Mouse (Mus musculus): ENCODE measurements around the gene Olfr433.
"Not testable (repeated sequence)": the region's sequence is repeated elsewhere in the genome, so short reads cannot be mapped to it uniquely, and the experiment has no call there.

Olfr433 gene

DNA sequence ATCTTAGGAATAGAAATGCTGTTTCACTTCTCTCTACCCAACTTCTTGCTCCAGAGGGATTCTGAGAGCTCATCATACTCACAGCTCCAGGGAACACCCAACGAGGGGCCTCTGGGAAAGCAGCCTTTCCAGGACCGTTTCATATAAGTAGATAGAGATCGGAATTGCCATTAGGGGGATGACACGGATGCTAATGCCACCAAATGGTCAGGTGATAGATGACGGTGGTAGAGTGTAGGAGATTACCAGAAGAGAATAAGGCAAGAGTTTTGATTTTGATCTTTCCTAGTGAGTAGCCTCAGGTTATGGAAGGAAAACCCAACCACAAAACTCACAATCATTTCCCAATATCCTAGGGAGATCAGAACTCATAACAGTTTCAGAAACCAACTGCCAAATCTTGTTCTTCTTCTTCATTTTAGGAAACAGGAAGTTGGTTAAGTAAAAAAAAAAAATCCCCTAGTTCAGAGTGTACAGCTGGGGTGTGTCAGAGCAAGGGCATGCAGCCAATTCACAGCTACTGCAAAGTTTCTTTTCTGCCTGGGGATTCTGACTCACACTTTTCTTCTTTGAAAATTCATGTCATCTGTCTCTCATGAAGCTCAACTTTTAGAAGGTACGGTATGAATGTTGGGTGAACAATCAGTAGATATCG is at the start of gene Olfr433:
TSS of gene Olfr433 (plus strand) at position 183 of the 655 bp plus-strand sequence.
- no peak for DNase-seq (ENCODE audit: low spot score in 2 of 2)

DNA sequence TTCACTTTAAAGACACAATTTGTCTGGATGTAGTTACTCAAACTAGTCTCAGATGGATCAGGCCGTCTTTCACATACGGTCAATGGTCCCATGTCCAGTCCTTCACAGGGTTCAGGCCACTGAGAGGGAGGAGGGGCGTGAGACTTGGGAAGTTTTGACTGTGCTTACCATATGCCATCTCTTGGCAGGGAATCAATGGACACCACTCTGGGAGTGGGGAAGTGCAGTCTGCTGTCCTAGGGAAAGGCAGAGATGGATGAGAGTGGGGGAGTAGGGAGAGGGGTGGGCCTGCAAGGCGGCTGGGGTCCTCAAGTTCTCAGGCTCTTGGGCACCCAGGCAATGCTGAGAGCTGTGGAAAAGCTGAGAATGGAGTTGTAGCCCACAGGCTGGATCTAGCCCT is 45.5 kb upstream of the Olfr433 start:
- DNase-seq (ENCODE audit: low spot score in 2 of 2) = no peak

DNA sequence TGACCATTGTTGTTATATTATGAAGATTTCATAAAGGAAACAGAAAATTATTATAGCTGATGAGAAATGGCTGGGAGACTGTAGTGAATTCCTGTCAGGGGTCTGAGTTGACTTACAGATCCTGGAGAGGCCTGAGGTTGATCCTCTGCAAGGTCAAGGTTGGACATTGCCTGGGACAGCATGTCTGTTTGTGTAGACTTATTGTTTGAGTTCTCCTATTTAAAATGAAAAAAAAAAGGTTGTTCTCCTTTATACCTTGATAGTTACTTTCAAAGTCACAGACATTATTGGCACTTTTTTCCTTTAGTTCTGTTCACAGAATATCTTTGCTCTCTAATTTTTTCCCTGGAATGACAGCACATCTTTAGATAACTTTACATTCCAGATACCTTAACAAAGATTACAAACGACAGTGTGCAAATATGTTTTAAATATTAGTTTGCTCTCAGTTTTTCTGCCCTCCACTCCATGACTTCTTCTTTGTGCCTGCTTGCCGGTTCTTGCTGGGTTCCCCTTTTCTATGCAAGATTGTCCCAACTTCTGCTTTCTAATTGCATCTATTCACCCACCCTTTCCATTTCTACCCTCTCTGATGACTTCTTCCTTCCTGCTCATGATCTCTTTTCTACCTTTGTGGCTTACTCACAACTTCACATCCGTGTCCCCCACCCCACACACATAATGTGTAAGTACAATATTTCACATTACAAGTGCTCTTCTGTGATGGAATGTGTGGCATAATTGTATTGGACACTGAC is 36.0 kb upstream of the Olfr433 start:
- DNase-seq (ENCODE audit: low spot score in 2 of 2) = not testable (repeated sequence)

DNA sequence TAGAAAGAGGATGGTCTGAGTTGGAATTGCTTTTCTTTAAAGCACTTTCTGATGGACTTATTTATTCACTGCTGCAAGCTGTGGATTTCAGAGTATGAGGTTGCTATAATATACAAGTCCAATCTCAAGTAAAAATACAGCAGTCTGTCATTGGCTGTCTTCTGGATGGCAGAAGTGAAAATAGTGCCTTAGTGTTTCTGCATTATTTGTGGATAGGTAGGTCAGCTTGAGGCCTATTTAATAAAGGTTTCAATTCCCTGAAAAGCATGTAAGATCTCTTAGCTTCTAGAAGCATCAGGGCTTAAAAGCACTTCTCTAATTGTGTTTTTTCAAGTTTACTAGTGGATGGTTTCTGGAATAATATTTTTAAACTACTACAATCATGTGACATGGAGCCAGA is 33.5 kb upstream of the Olfr433 start:
- DNase-seq (ENCODE audit: low spot score in 2 of 2) = not testable (repeated sequence)

DNA sequence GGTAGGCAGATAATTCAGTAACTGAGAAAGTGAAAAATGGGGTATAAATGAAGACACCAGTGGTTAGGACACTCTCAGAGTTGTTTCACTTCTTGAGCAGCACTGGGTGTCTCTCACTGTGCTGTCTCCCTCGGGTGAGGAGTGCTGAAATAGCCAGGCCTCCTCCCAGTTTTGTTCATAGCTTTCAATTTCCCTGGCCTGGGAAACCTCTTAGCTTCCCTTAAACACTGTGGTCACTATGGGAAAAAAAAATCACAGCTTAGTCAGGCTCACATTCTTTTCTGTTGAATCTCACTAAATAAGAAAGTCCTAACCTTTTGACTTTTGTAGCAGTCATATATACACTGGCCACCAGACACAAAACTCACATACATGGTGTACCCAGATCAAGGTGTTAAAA is 8.8 kb upstream of the Olfr433 start, which contains the start of gene Ifi205:
TSS of gene Ifi205 (minus strand) at position 113 of the 400 bp plus-strand sequence.
- no peak for DNase-seq (ENCODE audit: low spot score in 2 of 2)

DNA sequence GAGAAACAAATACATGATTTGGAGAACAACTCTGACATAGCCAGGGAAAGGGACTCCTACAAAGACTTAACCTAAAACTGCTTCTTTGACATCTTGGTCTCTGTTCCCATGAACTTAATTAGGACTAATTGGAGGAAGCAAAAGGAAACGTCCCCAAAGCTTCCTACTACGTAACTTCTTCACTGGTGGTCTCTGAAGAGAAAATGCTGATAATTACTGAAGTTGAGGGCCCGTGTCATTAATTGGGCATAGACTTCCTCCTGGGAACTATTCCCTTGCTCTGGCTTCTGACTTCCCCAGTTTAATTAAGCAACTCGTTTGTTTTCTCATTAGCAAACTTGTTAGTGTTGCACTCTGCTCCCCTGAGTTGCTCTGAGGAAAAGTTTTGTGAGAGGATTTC is 4.7 kb upstream of the Olfr433 start:
- DNase-seq (ENCODE audit: low spot score in 2 of 2) = no peak

DNA sequence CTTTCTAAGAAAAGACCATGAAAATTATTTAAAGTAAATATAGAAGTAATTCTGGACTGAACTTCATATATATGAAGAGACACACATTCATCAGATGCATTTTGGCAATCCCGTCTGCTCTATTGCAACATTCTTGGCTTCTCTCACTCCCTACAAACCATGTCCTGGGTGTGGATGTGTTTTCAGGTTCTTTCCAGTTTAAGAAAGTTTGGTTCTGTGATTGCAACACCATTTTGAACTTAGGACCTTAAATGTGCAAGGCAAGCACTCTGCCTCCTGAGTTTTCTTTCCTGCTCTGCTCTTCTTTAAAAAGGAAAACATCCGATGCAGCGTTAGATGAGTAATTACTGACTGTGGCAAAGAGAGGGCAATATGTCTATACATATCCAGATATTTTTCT is 2.0 kb upstream of the Olfr433 start:
- no peak for DNase-seq (ENCODE audit: low spot score in 2 of 2)

DNA sequence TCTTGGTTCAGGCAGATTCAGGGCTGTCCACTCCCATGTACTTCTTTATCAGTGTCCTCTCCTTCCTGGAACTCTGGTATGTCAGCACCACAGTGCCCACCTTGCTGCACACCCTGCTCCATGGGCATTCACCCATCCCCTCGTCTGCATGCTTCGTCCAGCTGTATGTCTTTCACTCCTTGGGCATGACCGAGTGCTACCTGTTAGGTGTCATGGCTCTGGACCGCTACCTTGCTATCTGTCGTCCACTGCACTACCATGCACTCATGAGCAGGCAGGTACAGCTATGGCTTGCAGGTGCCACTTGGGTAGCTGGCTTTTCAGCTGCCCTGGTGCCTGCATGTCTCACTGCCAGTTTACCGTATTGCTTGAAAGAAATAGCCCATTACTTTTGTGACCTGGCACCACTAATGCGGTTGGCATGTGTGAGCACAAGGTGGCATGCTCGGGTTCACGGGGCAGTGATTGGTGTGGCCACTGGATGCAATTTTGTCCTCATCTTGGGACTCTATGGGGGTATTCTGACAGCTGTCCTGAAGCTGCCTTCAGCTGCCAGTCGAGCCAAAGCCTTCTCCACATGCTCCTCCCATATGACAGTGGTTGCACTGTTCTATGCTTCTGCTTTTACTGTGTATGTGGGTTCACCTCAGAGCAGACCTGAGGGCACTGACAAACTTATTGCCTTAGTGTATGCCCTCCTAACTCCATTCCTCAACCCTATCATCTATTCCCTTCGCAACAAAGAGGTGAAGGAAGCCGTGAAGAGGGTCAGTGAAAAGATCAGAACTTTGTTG is 1.8 kb downstream of the Olfr433 start:
- not testable (repeated sequence) for DNase-seq (ENCODE audit: low spot score in 2 of 2)

DNA sequence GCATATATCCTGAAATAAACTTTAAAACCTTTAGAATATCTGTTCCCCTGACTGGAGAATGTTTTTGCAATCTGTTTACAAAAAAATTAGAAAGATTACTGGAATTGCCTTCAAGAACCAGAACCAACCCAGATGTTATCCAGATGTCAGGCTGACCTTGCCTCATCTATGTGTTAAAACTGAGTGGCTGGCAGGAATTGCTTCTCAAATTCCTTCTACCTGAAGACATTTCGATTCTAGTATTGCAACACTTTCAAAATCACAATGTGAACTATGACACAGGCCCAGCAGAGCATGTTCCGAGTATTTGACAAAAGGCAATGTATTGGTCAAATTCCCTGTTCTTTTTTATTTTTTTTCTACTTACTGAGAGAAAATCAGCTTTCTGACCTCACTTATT is 3.9 kb downstream of the Olfr433 start:
- DNase-seq (ENCODE audit: low spot score in 2 of 2) = no peak

DNA sequence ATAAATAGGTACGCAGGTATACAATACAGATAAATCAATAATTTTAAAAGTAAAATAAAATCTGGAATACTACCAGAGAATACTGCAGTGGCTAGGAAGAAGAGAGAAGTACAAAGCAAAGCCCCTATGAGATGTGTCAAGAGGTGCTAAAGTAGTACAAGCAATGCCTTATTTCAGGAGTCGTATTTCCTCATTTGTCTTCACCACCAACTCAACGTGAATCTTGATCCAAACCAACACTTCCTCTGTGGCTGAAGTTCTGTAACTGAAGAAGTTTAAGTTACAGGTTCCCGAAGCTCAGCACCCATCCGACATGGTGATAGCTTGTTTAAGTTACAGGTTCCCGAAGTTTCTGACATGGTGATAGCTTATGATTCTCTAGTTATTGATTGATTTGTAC is 7.7 kb downstream of the Olfr433 start:
- not testable (repeated sequence) for DNase-seq (ENCODE audit: low spot score in 2 of 2)

DNA sequence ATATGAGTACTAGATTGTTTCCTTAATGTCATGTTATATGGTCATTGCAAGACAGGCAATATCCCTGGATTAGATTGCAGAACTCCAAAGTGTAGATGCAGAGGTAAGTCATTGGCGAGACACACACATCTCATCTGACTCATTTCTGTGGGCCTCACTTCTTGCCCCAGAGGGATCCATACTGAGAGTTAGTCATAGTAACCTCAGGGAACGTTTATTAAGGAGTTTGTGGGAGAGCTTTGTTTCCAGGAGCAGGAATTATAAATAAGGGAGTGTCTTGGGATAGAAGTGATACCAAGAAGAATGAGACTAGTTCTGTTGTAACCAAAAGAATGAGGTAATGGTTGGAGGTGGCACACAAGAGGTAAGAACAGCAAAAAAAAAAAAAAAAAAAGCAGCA is 8.4 kb downstream of the Olfr433 start, which contains the start of gene Olfr432:
TSS of gene Olfr432 (plus strand) at position 313 of the 400 bp plus-strand sequence.
- no peak for DNase-seq (ENCODE audit: low spot score in 2 of 2)

DNA sequence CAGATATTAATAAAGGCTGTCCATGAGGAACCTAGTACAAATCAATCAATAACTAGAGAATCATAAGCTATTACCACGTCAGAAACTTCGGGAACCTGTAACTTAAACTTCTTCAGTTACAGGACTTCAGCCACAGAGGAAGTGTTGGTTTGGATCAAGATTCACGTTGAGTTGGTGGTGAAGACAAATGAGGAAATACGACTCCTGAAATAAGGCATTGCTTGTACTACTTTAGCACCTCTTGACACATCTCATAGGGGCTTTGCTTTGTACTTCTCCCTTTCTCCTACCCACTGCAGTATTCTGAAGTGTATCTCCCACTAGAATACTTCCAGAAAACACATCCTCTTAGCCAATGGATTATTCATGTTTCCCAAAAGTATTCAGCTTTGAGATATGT is 8.9 kb downstream of the Olfr433 start:
- DNase-seq (ENCODE audit: low spot score in 2 of 2) = not testable (repeated sequence)

DNA sequence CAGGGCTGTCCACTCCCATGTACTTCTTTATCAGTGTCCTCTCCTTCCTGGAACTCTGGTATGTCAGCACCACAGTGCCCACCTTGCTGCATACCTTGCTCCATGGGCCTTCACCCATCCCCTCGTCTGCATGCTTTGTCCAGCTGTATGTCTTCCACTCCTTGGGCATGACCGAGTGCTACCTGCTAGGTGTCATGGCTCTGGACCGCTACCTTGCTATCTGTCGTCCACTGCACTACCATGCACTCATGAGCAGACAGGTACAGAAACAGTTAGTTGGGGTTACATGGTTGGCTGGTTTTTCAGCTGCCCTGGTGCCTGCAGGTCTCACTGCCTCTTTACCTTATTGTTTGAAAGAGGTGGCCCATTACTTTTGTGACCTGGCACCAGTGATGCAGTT is 10.0 kb downstream of the Olfr433 start:
- DNase-seq (ENCODE audit: low spot score in 2 of 2) = no peak

DNA sequence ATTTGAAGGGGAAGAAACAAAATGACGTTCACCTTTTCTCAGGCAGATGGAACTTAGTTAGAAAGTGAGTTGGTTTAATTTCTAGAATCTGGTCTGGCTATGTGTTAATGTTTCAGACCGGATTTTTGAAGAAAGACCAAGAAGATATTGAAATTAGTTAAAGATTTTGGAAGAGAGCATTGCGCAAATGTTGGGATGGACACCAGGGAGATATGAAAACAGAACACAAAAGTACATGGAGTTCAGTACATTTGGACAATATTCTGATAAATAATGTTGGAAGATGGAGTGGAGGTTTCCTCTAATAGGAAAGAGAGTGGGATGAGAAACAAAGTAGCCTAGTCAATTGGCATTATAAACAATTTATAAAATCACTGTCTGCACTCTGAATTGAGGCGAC is 11.0 kb downstream of the Olfr433 start:
- DNase-seq (ENCODE audit: low spot score in 2 of 2) = no peak

DNA sequence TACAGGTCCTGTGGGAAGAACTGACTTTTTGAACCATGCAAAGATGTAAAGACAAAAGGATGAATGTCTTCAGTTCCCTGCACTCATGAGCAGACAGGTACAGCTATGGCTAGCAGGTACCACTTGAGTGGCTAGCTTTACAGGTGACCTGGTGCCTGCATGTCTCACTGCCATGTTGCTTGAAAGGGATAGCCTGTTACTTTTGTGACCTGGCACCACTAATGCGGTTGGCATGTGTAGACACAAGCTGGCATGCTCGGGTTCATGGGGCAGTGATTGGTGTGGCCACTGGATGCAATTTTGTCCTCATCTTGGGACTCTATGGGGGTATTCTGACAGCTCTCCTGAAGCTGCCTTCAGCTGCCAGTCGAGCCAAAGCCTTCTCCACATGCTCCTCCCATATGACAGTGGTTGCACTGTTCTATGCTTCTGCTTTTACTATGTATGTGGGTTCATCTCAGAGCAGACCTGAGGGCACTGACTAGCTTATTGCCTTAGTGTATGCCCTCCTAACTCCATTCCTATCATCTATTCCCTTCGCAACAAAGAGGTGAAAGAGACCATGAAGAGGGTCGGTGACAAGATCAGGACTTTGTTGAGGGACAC is 11.5 kb downstream of the Olfr433 start:
- no peak for DNase-seq (ENCODE audit: low spot score in 2 of 2)

DNA sequence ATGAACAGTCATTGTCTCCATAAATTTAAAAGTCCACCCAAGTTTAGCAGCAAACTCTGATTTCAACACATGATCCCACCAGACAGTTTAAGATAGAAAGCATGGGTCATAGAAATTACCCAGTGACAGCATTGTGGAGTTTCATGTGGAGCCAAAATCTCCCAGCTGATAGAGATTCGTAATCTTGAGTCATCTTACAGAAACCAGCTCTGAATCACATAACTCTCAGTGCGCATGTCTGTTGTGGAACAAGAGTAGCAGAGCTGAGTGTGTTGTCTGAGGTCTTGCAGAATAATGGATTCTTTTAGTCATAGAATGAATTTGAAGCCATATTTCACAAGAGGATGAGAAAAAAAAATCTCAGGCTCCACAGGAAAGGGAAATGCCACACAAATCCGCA is 12.5 kb downstream of the Olfr433 start:
- DNase-seq (ENCODE audit: low spot score in 2 of 2) = no peak

DNA sequence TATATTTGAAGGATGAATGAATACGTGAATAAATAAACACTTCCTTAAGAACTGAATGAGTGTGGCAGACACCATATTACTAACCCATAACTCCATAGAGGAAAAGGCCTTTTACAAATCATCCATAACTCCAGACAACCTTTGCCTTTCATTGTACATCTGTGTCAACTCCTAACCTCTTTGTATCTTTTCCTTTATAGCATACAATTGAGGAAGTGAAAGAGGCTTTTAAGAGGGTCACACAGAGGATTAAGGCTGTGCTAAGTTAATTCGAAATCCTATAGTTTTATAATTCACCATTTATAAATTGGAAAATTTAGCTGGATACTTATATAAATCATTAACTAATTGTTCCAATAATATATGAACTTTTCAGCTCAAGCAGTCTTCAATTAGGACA is 14.7 kb downstream of the Olfr433 start:
- no peak for DNase-seq (ENCODE audit: low spot score in 2 of 2)

DNA sequence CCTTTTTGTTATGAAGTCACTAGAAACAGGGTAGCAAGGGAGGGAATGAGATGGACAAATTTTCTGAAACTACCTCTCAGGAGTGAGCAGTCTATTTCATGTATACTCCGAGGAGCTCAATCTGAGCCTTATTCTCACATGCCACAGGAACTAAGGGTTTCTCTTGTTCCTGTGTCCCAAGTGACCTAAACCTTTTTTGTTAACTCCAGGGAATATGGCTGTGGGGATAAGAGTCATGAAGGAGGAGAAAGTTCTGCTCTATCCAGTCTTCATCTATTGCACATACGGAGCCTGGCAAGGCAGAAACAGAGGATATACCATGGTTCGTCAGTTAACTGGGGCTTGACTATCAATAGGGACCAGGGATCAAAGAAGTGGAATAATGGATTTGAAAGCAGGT is 25.8 kb downstream of the Olfr433 start, which contains the start of gene Olfr430:
TSS of gene Olfr430 (plus strand) at position 301 of the 400 bp plus-strand sequence.
- DNase-seq (ENCODE audit: low spot score in 2 of 2) = no peak

DNA sequence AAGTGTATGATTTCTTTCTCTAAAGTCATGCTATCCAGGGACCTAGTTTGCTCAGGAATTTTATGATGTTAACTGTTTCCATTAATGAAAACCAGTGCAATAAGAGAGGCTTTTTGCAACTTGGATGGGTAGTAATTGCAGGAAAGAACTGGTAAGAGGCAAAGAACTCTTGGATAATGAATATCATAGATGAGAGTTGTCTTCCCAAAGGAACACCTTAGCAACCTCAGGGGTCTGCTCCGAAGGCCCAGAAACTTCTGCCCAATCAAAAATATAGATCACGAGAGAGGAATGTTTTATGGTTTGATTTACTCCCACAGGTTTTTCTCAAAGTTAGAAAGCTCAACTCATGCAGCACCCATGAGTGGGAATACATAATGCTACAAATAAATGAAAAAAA is 43.5 kb downstream of the Olfr433 start, which contains the start of gene Olfr429:
TSS of gene Olfr429 (plus strand) at position 301 of the 400 bp plus-strand sequence.
- no peak for DNase-seq (ENCODE audit: low spot score in 2 of 2)

Data from right cerebral cortex, postnatal 36 days (tissue).